Mouse (Mus musculus): ENCODE results near the gene Lamtor3. TPM values are rescaled to one million over a fixed set of nuclear protein-coding genes. Genes with fewer than 3 reads are reported as not detected.

Lamtor3 gene
- total RNA-seq, 2 experiments from 2014 or later: 87.8 to 98.0 TPM

Other genes starting within 250 kb of the Lamtor3 start
- gene Gm21962, start 247.0 kb upstream of the Lamtor3 start, total RNA-seq (2021): not detected
- 100 to 1,000 TPM; 153 to 154 TPM for gene H2afz, start 54.0 kb upstream of the Lamtor3 start, total RNA-seq (2021)
- 10 to 100 TPM; 12.1 to 12.8 TPM for gene Dnajb14, start 50.8 kb upstream of the Lamtor3 start, total RNA-seq (2021)
- gene Dapp1, start 63.0 kb downstream of the Lamtor3 start, total RNA-seq (2021): 1 to 10 TPM; 4.0 to 5.2 TPM
- gene 1110002E22Rik, start 146.5 kb downstream of the Lamtor3 start, total RNA-seq (2021): 10 to 100 TPM; 51.3 to 77.4 TPM
- under 1 TPM; 0.67 to 0.72 TPM for gene Gm5105, start 148.9 kb downstream of the Lamtor3 start, total RNA-seq (2021)
- gene Trmt10a, start 224.9 kb downstream of the Lamtor3 start, total RNA-seq (2021): 1 to 10 TPM; 3.2 to 4.3 TPM
- 1 to 10 TPM; 8.4 to 9.0 TPM for gene Mttp, start 226.5 kb downstream of the Lamtor3 start, total RNA-seq (2021)

All from heart, postnatal 10 days (tissue).